Mouse (Mus musculus) lung, postnatal 10 days (tissue): ENCODE measurements around the gene Cradd.
A peak's percentile ranks its signal among the peaks of the same experiment; 100 is the strongest.

Experiments used
- DNase-seq: peaks from one replicate; pipeline ENCODE4 v3.0.0; 2021

The Cradd gene

GRCm38 (mm10) chr10:95193875-95194281 lies 130.1 kb downstream of the Cradd start:
- peak; percentile 70 for DNase-seq

GRCm38 (mm10) chr10:95191881-95192280 lies 132.1 kb downstream of the Cradd start:
- peak; percentile 48 for DNase-seq

GRCm38 (mm10) chr10:95191151-95191655 lies 132.7 kb downstream of the Cradd start:
- DNase-seq, result no peak

GRCm38 (mm10) chr10:95189550-95190211 lies 134.3 kb downstream of the Cradd start:
- no peak for DNase-seq

GRCm38 (mm10) chr10:95184210-95184609 lies 139.7 kb downstream of the Cradd start:
- no peak for DNase-seq

GRCm38 (mm10) chr10:95183051-95183450 lies 140.9 kb downstream of the Cradd start:
- peak; percentile 82 for DNase-seq

- no peak for DNase-seq
Observed at GRCm38 (mm10) chr10:95182405-95182804, 141.5 kb downstream of the Cradd start.

GRCm38 (mm10) chr10:95181553-95181952 lies 142.4 kb downstream of the Cradd start:
- peak; percentile 37 for DNase-seq

GRCm38 (mm10) chr10:95180900-95181299 lies 143.0 kb downstream of the Cradd start:
- DNase-seq, result no peak

- no peak for DNase-seq
Observed at GRCm38 (mm10) chr10:95180177-95180576, 143.8 kb downstream of the Cradd start.

GRCm38 (mm10) chr10:95178785-95179184 lies 145.1 kb downstream of the Cradd start:
- no peak for DNase-seq

- DNase-seq, result no peak
Observed at GRCm38 (mm10) chr10:95175423-95176120, 148.4 kb downstream of the Cradd start.

- peak; percentile 17 for DNase-seq
Observed at GRCm38 (mm10) chr10:95174260-95174659, 149.7 kb downstream of the Cradd start.

- no peak for DNase-seq
Observed at GRCm38 (mm10) chr10:95170721-95171354, 153.1 kb downstream of the Cradd start.

GRCm38 (mm10) chr10:95164949-95165348 lies 159.0 kb downstream of the Cradd start:
- DNase-seq, result no peak

GRCm38 (mm10) chr10:95162691-95163374 lies 161.1 kb downstream of the Cradd start:
- DNase-seq, result peak; percentile 72

GRCm38 (mm10) chr10:95159675-95160256 lies 164.2 kb downstream of the Cradd start:
- no peak for DNase-seq

GRCm38 (mm10) chr10:95156410-95156809 lies 167.5 kb downstream of the Cradd start:
- DNase-seq, result no peak

- DNase-seq, result no peak
Observed at GRCm38 (mm10) chr10:95154675-95155074, 169.3 kb downstream of the Cradd start.

- DNase-seq, result no peak
Observed at GRCm38 (mm10) chr10:95153224-95153623, 170.7 kb downstream of the Cradd start.

GRCm38 (mm10) chr10:95152503-95152989 lies 171.4 kb downstream of the Cradd start:
- DNase-seq, result no peak

- DNase-seq, result no peak
Observed at GRCm38 (mm10) chr10:95151012-95151768, 172.7 kb downstream of the Cradd start.
